Mouse (Mus musculus) myocyte (in vitro differentiated cells): Measurements from ENCODE around the gene Erp44. TPM values are rescaled to one million over a fixed set of nuclear protein-coding genes. Genes with fewer than 3 reads are reported as not detected.

Experiments used
- H3K27me3 ChIP-seq: one replicate; pipeline ENCODE4 v1.6.1; 2011; ENCODE audit not compliant: control insufficient read depth, insufficient read depth, insufficient read length
- H3K36me3 ChIP-seq: one replicate; pipeline ENCODE4 v1.6.1; 2011; ENCODE audit not compliant: control insufficient read depth, insufficient read depth
- H3K4me2 ChIP-seq: one replicate; pipeline ENCODE4 v1.6.1; 2011; ENCODE audit warnings: low read depth, control low read depth
- H3K4me3 ChIP-seq: one replicate; pipeline ENCODE4 v1.5.1; 2011; ENCODE audit warnings: mild to moderate bottlenecking, control low read depth, moderate library complexity
- H3K79me2 ChIP-seq: one replicate; pipeline ENCODE4 v1.6.1; 2011; ENCODE audit not compliant: control insufficient read depth, insufficient read depth
- H3ac ChIP-seq: one replicate; pipeline ENCODE4 v1.6.1; 2011; ENCODE audit not compliant: control insufficient read depth, insufficient read length
- CEBPB ChIP-seq: IDR thresholded peaks from 2 replicates; pipeline ENCODE4 v1.6.1; 2011; ENCODE audit warnings: mild to moderate bottlenecking, moderate library complexity; ENCODE audit not compliant: poor library complexity, insufficient read depth, severe bottlenecking
- E2F4 ChIP-seq: IDR thresholded peaks from one replicate; pipeline ENCODE4 v1.6.1; 2011; ENCODE audit warnings: mild to moderate bottlenecking, control low read depth, moderate library complexity; ENCODE audit not compliant: insufficient read depth
- MAX ChIP-seq: IDR thresholded peaks from one replicate; pipeline ENCODE4 v1.6.1; 2011; ENCODE audit warnings: low read depth, mild to moderate bottlenecking, control low read depth
- MYOD1 ChIP-seq, 3 experiments: IDR thresholded peaks; one replicate each; pipeline ENCODE4 v1.6.1; 2011; ENCODE audit warnings: control low read depth in 2 of 3, low read depth in 2 of 3, mild to moderate bottlenecking in 2 of 3, moderate library complexity in 1 of 3; ENCODE audit not compliant: insufficient read length in 2 of 3, control insufficient read depth in 1 of 3
- MYOG ChIP-seq, 3 experiments: IDR thresholded peaks; one replicate each; pipeline ENCODE4 v1.6.1; 2011; ENCODE audit warnings: control low read depth in 2 of 3, low read depth in 2 of 3, mild to moderate bottlenecking in 2 of 3; ENCODE audit not compliant: insufficient read length in 2 of 3, control insufficient read depth in 1 of 3, insufficient read depth in 1 of 3
- POLR2A ChIP-seq: IDR thresholded peaks from one replicate; pipeline ENCODE4 v1.6.1; 2011; ENCODE audit warnings: low read depth, mild to moderate bottlenecking, control low read depth, moderate library complexity; ENCODE audit not compliant: insufficient read length
- POLR2AphosphoS2 ChIP-seq: IDR thresholded peaks from one replicate; pipeline ENCODE4 v1.6.1; 2011; ENCODE audit warnings: low read depth, control low read depth; ENCODE audit not compliant: insufficient read length
- REST ChIP-seq: IDR thresholded peaks from one replicate; pipeline ENCODE4 v1.6.1; 2011; ENCODE audit warnings: mild to moderate bottlenecking, control low read depth, moderate library complexity; ENCODE audit not compliant: insufficient read depth, insufficient read length
- SRF ChIP-seq: IDR thresholded peaks from one replicate; pipeline ENCODE4 v1.6.1; 2011; ENCODE audit warnings: low read depth; ENCODE audit not compliant: control insufficient read depth, insufficient read length
- TCF12 ChIP-seq: IDR thresholded peaks from one replicate; pipeline ENCODE4 v1.6.1; 2011; ENCODE audit warnings: mild to moderate bottlenecking, control low read depth; ENCODE audit not compliant: poor library complexity, insufficient read depth, severe bottlenecking
- TCF3 ChIP-seq: IDR thresholded peaks from one replicate; pipeline ENCODE4 v1.6.1; 2011; ENCODE audit warnings: low read depth, control low read depth; ENCODE audit not compliant: insufficient read length
- USF1 ChIP-seq: IDR thresholded peaks from one replicate; pipeline ENCODE4 v1.6.1; 2011; ENCODE audit warnings: low read depth, mild to moderate bottlenecking, control low read depth, moderate library complexity
- polyA plus RNA-seq: library from polyadenylated mRNA; unstranded; fragments of >200 nt; fragmentation: generic; extraction: Trizol; gene quantifications from one replicate; pipeline ENCODE4 v1.2.1, GENCODE M21; 2012; ENCODE audit warnings: missing spikeins

Erp44 gene
- polyA plus RNA-seq, 1 experiment, result 22.7 TPM

GRCm38 (mm10) chr4:48226800-48227199, 52.6 kb downstream of the Erp44 start:
- Histone ChIP-seq H3ac (no peak overlapping the region), H3K36me3 (no peaks in the 10 kb centered on the region), H3K27me3 (no peaks in the 10 kb centered on the region), H3K79me2 (peaks cover 4% of the 10 kb centered on the region), H3K4me2 (no peak overlapping the region), H3K4me3 (no peak overlapping the region)
- TF ChIP-seq POLR2AphosphoS2 (no peak), MAX (no peak), REST (no peak), TCF12 (no peak), E2F4 (no peak), SRF (no peak), POLR2A (no peak), CEBPB (no peak), MYOG (IDR thresholded peaks at IDR 0.05; ENCODE audit: control insufficient read depth in 1 of 3, insufficient read depth in 1 of 3, insufficient read length in 2 of 3, low read depth in 2 of 3) (no peak)

- TF ChIP-seq MYOG (IDR thresholded peaks at IDR 0.05; ENCODE audit: control insufficient read depth in 1 of 3, insufficient read depth in 1 of 3, insufficient read length in 2 of 3, low read depth in 2 of 3) (no peak), POLR2A (no peak), TCF3 (no peak), MYOD1 (IDR thresholded peaks at IDR 0.05; ENCODE audit: control insufficient read depth in 1 of 3, insufficient read length in 2 of 3, low read depth in 2 of 3) (no peak), TCF12 (no peak), USF1 (no peak), SRF (no peak), E2F4 (no peak)
- Histone ChIP-seq H3ac (no peak overlapping the region), H3K79me2 (peaks cover 4% of the 10 kb centered on the region), H3K27me3 (no peaks in the 10 kb centered on the region), H3K36me3 (no peaks in the 10 kb centered on the region), H3K4me2 (no peak overlapping the region), H3K4me3 (no peak overlapping the region)
Measured at GRCm38 (mm10) chr4:48225604-48226003, 53.8 kb downstream of the Erp44 start.

DNA sequence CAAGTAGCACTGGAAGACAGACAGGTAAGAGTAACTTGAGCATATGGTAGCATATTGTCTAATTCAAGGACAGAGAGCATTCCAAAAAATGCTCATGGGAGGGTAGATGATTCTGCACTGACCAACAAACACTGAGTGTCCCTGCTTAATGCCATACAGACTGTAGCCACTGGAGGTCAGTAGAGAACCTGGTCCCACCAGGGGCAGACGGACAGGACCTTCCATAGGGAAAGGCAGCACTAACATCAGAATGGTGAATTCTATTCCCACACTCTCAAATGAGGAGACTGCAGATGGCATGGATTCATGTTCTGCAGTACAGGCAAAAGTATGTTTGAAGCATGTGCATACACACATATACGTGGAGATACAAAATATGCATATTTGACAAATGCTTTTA, 54.2 kb downstream of the Erp44 start:
- Histone ChIP-seq H3K4me3 (no peak overlapping the region), H3ac (no peak overlapping the region), H3K4me2 (no peak overlapping the region), H3K79me2 (peaks cover 4% of the 10 kb centered on the region), H3K36me3 (no peaks in the 10 kb centered on the region), H3K27me3 (no peaks in the 10 kb centered on the region)
- TF ChIP-seq E2F4, result no peak
- TF ChIP-seq MYOD1 (IDR thresholded peaks at IDR 0.05; ENCODE audit: control insufficient read depth in 1 of 3, insufficient read length in 2 of 3, low read depth in 2 of 3), result no peak
- TF ChIP-seq REST, result no peak
- no peak for TF ChIP-seq POLR2AphosphoS2

GRCm38 (mm10) chr4:48203564-48203963, 75.8 kb downstream of the Erp44 start:
- Histone ChIP-seq H3K79me2 (no peaks in the 10 kb centered on the region), H3K4me2 (no peak overlapping the region), H3ac (no peak overlapping the region), H3K27me3 (no peaks in the 10 kb centered on the region), H3K4me3 (no peak overlapping the region), H3K36me3 (peaks cover 24% of the 10 kb centered on the region)
- no peak for TF ChIP-seq REST
- no peak for TF ChIP-seq MYOD1 (IDR thresholded peaks at IDR 0.05; ENCODE audit: control insufficient read depth in 1 of 3, insufficient read length in 2 of 3, low read depth in 2 of 3)
- TF ChIP-seq SRF, result no peak
- no peak for TF ChIP-seq CEBPB
- TF ChIP-seq TCF12, result no peak
- no peak for TF ChIP-seq E2F4
- no peak for TF ChIP-seq POLR2A
- TF ChIP-seq TCF3, result no peak
- TF ChIP-seq POLR2AphosphoS2, result no peak
- no peak for TF ChIP-seq MYOG (IDR thresholded peaks at IDR 0.05; ENCODE audit: control insufficient read depth in 1 of 3, insufficient read depth in 1 of 3, insufficient read length in 2 of 3, low read depth in 2 of 3)
- no peak for TF ChIP-seq MAX

DNA sequence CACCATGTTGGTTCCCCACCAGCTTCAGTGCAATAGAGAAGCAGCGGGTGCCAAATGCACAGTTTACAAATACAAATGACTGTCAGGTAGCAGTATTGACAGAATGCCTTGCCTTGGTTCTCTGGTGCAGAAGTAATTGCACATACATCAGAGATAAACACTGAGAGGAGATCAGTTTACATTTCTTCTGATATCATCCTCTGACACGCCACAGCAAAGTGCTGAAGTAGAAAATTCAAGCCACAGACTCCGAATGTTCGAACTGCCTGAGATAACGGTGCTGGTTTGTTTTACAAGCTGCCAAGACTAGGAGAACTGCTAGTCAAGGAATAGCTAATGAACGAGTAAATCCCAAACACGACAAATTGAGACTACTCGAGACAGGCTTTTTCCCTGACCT, 80.9 kb downstream of the Erp44 start:
- no peaks in the 10 kb centered on the region for H3K27me3 ChIP-seq
- H3K36me3 ChIP-seq, result peaks cover 28% of the 10 kb centered on the region
- no peak overlapping the region for H3ac ChIP-seq
- H3K4me3 ChIP-seq, result no peak overlapping the region
- TF ChIP-seq REST (no peak), TCF3 (no peak), SRF (no peak), MAX (no peak), USF1 (no peak), POLR2AphosphoS2 (no peak), MYOD1 (IDR thresholded peaks at IDR 0.05; ENCODE audit: control insufficient read depth in 1 of 3, insufficient read length in 2 of 3, low read depth in 2 of 3) (no peak), TCF12 (no peak), E2F4 (no peak), POLR2A (no peak), MYOG (IDR thresholded peaks at IDR 0.05; ENCODE audit: control insufficient read depth in 1 of 3, insufficient read depth in 1 of 3, insufficient read length in 2 of 3, low read depth in 2 of 3) (no peak), CEBPB (no peak)
- no peaks in the 10 kb centered on the region for H3K79me2 ChIP-seq
- H3K4me2 ChIP-seq, result no peak overlapping the region
